Mouse (Mus musculus) heart, postnatal 0 days (tissue): Measurements from ENCODE around the gene Cldn13. TPM values are rescaled to one million over a fixed set of nuclear protein-coding genes. Genes with fewer than 3 reads are reported as not detected.
A peak's percentile ranks its signal among the peaks of the same experiment; 100 is the strongest.

Source experiments
- ATAC-seq: fragments of 200-750 bp; cut with Nextera tagmentation; 2 replicates; pipeline ENCODE4 v1.8.0; 2017; ENCODE audit warnings: low read depth, moderate number of reproducible peaks, moderate library complexity; ENCODE audit not compliant: insufficient read depth
- DNase-seq: peaks from one replicate; pipeline ENCODE4 v3.0.0-alpha.2; 2016; ENCODE audit warnings: low spot score
- H3K27ac ChIP-seq: fragments of 300-500 bp; sonication (generic); 2 replicates; pipeline ENCODE4 v1.5.1; 2014; ENCODE audit warnings: low read depth, mild to moderate bottlenecking
- H3K27me3 ChIP-seq: fragments of 300-500 bp; sonication (generic); 2 replicates; pipeline ENCODE4 v1.6.1; 2014; ENCODE audit warnings: low read length, mixed read lengths; ENCODE audit not compliant: control insufficient read depth, insufficient read depth
- H3K36me3 ChIP-seq: fragments of 300-500 bp; sonication (generic); replicated peaks from 2 replicates; pipeline ENCODE4 v1.6.1; 2014; ENCODE audit warnings: low read length, mixed read lengths; ENCODE audit not compliant: control insufficient read depth, insufficient read depth
- H3K4me1 ChIP-seq: fragments of 300-500 bp; sonication (generic); 2 replicates; pipeline ENCODE4 v1.6.1; 2014; ENCODE audit warnings: antibody characterized with exemption; ENCODE audit not compliant: control insufficient read depth, insufficient read depth
- H3K4me2 ChIP-seq: fragments of 300-500 bp; sonication (generic); 2 replicates; pipeline ENCODE4 v1.6.1; 2014; ENCODE audit warnings: low read depth, mild to moderate bottlenecking, low read length, moderate library complexity
- H3K4me3 ChIP-seq: fragments of 300-500 bp; sonication (generic); 2 replicates; pipeline ENCODE4 v1.5.1; 2014; ENCODE audit warnings: low read depth, low read length
- H3K9ac ChIP-seq: fragments of 300-500 bp; sonication (generic); replicated peaks from 2 replicates; pipeline ENCODE4 v1.6.1; 2014; ENCODE audit warnings: low read depth, low read length, mixed read lengths
- H3K9me3 ChIP-seq: fragments of 300-500 bp; sonication (generic); replicated peaks from 2 replicates; pipeline ENCODE4 v1.6.1; 2016; ENCODE audit warnings: low read length; ENCODE audit not compliant: control insufficient read depth
- CTCF ChIP-seq: IDR thresholded peaks from 2 replicates; pipeline ENCODE4 v1.5.1; 2016; ENCODE audit warnings: antibody characterized with exemption, control low read depth, low read depth
- EP300 ChIP-seq: IDR thresholded peaks from 2 replicates; pipeline ENCODE4 v1.6.1; 2016; ENCODE audit warnings: antibody characterized with exemption, low read depth
- WGBS: fragments of 180-500 bp; shearing (Covaris S2); extraction: QIAGEN DNeasy Blood & Tissue Kit; methylation state at CpG from one replicate; pipeline ENCODE4 v1.1.7; 2014; 5-methylcytosine and 5-hydroxymethylcytosine counted together
- polyA plus RNA-seq: library from polyadenylated mRNA; unstranded; fragments of >200 nt; fragmentation: Nextera tagmentation; extraction: Ambion mirVana; gene quantifications from 2 replicates; pipeline ENCODE4 v1.2.1, GENCODE M21; 2015
- total RNA-seq: library from RNA; depleted of rRNA; stranded (reverse); fragments of >200 nt; gene quantifications from 2 replicates; pipeline ENCODE4 v1.2.3, GENCODE M21; 2014; ENCODE audit warnings: low replicate concordance

The Cldn13 gene
- total and polyA plus RNA-seq, 2 experiments from 2014 or later = 0.18 TPM; not detected in 1

DNA sequence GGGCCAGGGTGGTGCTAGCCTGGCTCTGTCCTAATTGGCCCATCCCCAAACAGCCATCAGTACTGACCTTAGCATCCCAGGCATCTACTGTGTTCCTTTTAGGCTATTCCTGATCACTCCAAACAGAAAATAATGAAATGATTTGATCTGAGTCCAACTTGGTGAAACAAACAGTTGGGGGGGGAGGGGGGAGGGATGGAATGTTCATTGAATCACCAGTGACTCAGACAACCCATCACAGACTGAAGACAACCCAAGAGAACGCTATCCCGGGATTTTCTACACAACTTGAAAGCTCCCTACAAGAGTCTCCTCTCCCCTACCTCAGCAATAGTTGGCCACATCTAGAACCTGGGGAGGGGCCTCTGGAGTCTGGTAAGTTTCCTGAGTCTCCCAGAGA is 3.4 kb downstream of the Cldn13 start:
- H3K27me3 ChIP-seq = no peaks in the 10 kb centered on the region
- ATAC-seq (no peak), DNase-seq (no peak)
- no peak for TF ChIP-seq EP300
- TF ChIP-seq CTCF = no peak
- H3K9me3 ChIP-seq = no peaks in the 10 kb centered on the region
- WGBS = 72% methylated on average over 2 of the region's 2 CpGs
- H3K27ac ChIP-seq = no peak overlapping the region
- H3K36me3 ChIP-seq = no peaks in the 10 kb centered on the region
- H3K9ac ChIP-seq = no peak overlapping the region
- H3K4me2 ChIP-seq = no peak overlapping the region
- H3K4me3 ChIP-seq = no peak overlapping the region
- no peaks in the 10 kb centered on the region for H3K4me1 ChIP-seq

DNA sequence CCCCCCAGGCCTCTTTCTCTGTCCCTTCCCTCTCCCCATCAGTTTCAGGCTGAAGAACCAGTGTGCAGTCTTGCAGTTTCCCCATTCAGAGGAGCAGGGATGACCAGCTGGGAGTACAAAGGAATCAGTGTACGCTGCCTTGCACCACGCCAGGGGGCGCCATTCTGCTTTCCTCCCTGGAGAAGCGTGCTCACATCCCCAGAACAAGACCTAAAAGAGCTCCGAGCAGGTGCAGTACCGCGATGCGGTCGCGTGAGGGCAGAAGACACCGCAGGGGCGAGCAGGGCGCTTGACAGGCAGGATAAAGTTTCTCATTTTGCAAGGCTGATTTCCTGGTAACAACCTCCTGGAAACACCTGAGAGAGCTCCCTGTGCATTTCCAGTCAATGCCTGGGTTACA is 8.2 kb downstream of the Cldn13 start:
- no peak for TF ChIP-seq EP300
- TF ChIP-seq CTCF = peak; percentile 98
- peak; percentile 79 for ATAC-seq
- Histone ChIP-seq H3K36me3 (no peaks in the 10 kb centered on the region), H3K9me3 (no peaks in the 10 kb centered on the region), H3K27me3 (no peaks in the 10 kb centered on the region), H3K4me3 (no peak overlapping the region), H3K9ac (no peak overlapping the region), H3K4me1 (no peaks in the 10 kb centered on the region), H3K4me2 (no peak overlapping the region), H3K27ac (no peak overlapping the region)
- 2% methylated on average over 13 of the region's 13 CpGs for WGBS
- peak; percentile 77 for DNase-seq

DNA sequence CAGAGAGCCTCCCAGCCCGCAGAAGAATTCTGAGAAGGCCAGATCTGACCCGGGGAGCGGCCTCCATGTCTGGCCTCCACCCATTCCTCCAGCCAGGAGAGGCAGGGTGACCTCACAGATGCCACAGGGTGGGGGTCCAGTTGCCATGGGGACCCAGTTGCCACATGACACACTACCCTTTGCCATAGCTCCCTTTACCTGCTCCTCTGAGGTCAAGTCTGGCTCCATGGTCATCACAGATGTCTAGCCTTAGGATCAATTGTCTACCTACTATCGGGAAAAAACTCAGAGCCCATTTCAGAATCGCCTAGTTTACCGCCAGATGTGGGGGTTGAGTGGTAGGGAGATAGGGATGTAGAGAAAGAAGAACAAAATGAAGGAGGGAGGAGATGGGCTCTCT is 8.7 kb downstream of the Cldn13 start, which contains the start of gene Tmem270:
Gene Tmem270 (minus strand): TSS at position 101 of the 400 bp plus-strand sequence.
- H3K27me3 ChIP-seq = no peaks in the 10 kb centered on the region
- 82% methylated on average over 6 of the region's 6 CpGs for WGBS
- no peak for ATAC-seq
- no peak within 1 kb of the TSS for H3K4me2 ChIP-seq
- no peaks in the 10 kb centered on the region for H3K9me3 ChIP-seq
- H3K4me1 ChIP-seq = no peaks in the 10 kb centered on the region
- H3K36me3 ChIP-seq = no peaks in the 10 kb centered on the region
- H3K9ac ChIP-seq = no peak within 1 kb of the TSS
- TF ChIP-seq EP300 (no peak), CTCF (no peak)
- H3K27ac ChIP-seq = no peak within 1 kb of the TSS
- no peak within 1 kb of the TSS for H3K4me3 ChIP-seq
- DNase-seq = no peak

DNA sequence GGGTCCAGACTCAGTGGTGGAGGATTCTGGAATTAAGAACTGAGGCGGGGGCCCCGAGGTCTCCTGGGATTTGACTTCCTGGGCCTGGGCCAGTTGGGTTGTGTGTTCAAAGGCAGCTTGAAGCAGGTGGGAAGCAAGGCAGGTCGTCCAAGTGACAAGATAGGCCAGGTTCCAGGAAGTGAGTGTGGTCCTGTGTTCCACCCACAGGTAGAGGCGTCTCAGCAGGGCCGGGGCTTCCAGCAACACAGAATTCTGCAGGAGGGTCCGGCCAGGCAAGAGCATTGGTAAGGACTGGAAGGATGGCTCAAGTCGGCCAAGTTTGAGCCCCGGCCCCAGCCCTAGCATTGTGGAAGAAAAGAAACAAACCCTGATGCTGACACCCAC is 13.7 kb downstream of the Cldn13 start:
- Histone ChIP-seq H3K27ac (no peak overlapping the region), H3K36me3 (no peaks in the 10 kb centered on the region), H3K4me3 (no peak overlapping the region), H3K4me1 (no peaks in the 10 kb centered on the region), H3K27me3 (no peaks in the 10 kb centered on the region), H3K9ac (no peak overlapping the region), H3K4me2 (no peak overlapping the region), H3K9me3 (no peaks in the 10 kb centered on the region)
- DNase-seq (no peak), ATAC-seq (no peak)
- WGBS = 64% methylated on average over 8 of the region's 8 CpGs
- TF ChIP-seq CTCF = no peak
- TF ChIP-seq EP300 = no peak

DNA sequence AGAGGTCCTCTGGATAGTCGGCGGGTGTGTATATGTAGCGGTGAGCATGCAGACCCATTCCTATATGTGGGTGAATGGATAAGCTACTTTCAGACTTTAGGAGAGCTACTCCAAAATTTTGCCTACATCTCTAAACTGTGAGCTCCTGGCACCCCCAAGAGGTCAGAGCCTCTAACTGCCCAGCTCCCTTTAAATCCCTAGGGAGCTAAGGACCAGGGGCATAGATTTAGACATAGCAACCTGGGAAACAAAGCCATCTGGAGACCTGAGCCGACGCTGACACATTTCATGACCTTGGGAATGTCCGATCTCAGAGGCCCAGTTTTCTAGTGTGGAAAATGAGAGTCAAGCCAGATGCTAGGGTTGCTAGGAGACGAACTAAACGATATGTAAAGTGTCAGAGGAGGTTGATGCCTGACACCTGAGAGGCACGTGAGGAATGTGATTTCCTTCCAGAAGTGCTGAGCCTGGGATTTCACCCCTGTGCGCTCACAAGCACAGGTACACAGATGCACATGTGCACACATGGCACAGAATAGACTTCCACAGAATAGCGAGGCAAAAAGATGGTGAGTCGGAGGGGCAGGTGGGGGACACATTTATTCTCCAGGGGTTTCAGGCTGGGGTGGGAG is 14.2 kb downstream of the Cldn13 start:
- Histone ChIP-seq H3K4me1 (no peaks in the 10 kb centered on the region), H3K27me3 (no peaks in the 10 kb centered on the region), H3K4me3 (no peak overlapping the region), H3K4me2 (no peak overlapping the region), H3K27ac (no peak overlapping the region), H3K36me3 (no peaks in the 10 kb centered on the region), H3K9ac (no peak overlapping the region), H3K9me3 (no peaks in the 10 kb centered on the region)
- peak; percentile 79 for ATAC-seq
- TF ChIP-seq CTCF = peak; percentile 72
- no peak for TF ChIP-seq EP300
- WGBS = 25% methylated on average over 12 of the region's 12 CpGs
- peak; percentile 75 for DNase-seq

DNA sequence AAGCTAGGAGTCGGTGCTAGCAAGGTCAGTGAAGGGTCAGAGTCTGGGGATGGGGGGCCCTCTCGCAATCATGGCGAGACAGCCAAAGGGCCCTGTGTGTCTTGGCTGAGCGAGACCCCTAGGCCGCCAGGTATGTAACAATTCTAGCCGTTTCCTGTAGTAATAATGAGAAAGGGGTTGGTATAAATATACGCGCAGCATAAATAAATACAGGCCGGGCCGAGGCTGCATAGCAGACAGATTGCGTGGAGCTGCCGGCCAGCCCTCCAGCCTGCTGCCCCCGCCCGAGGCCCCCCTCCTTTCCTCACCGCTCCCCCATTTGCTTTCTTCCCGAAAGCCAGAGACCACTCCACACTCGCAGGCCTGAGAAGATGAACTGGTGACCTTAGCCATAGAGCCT is 17.7 kb downstream of the Cldn13 start:
- WGBS = 74% methylated on average over 17 of the region's 17 CpGs
- ATAC-seq (no peak), DNase-seq (no peak)
- no peaks in the 10 kb centered on the region for H3K4me1 ChIP-seq
- H3K27ac ChIP-seq = no peak overlapping the region
- H3K4me2 ChIP-seq = no peak overlapping the region
- no peak overlapping the region for H3K4me3 ChIP-seq
- no peak overlapping the region for H3K9ac ChIP-seq
- H3K9me3 ChIP-seq = no peaks in the 10 kb centered on the region
- no peak for TF ChIP-seq EP300
- H3K27me3 ChIP-seq = no peaks in the 10 kb centered on the region
- no peaks in the 10 kb centered on the region for H3K36me3 ChIP-seq
